Mouse (Mus musculus) adrenal gland, adult (tissue): ENCODE measurements around the gene Antxr1.
"Not testable (repeated sequence)": the region's sequence is repeated elsewhere in the genome, so short reads cannot be mapped to it uniquely, and the experiment has no call there.

Experiments used
- DNase-seq, 2 experiments: peaks; one replicate each; pipeline ENCODE4 v3.0.0; 2022 to 2023; ENCODE audit warnings: low spot score in 1 of 2; ENCODE audit not compliant: inconsistent age in 2 of 2

Gene Antxr1

GRCm38 (mm10) chr6:87104123-87104796 is 231.4 kb downstream of the Antxr1 start, which contains the start of gene D6Ertd527e:
D6Ertd527e (plus strand) TSS chr6:87104746.
- DNase-seq, result no peak

- no peak for DNase-seq
Measured at GRCm38 (mm10) chr6:87103314-87103713, 232.3 kb downstream of the Antxr1 start.

- DNase-seq, result no peak
Measured at GRCm38 (mm10) chr6:87102421-87102911, 233.2 kb downstream of the Antxr1 start.

GRCm38 (mm10) chr6:87101955-87102353 is 233.7 kb downstream of the Antxr1 start:
- DNase-seq, result no peak

- DNase-seq, result peak; percentile 82 to 95
Measured at GRCm38 (mm10) chr6:87101281-87101954, 234.2 kb downstream of the Antxr1 start.

- DNase-seq, result no peak
Measured at GRCm38 (mm10) chr6:87100297-87101020, 235.2 kb downstream of the Antxr1 start.

- DNase-seq, result no peak
Measured at GRCm38 (mm10) chr6:87099671-87100296, 235.8 kb downstream of the Antxr1 start.

- no peak for DNase-seq
Measured at GRCm38 (mm10) chr6:87099261-87099660, 236.4 kb downstream of the Antxr1 start.

- DNase-seq, result not testable (repeated sequence)
Measured at GRCm38 (mm10) chr6:87093631-87094030, 242.0 kb downstream of the Antxr1 start.

- DNase-seq, result no peak
Measured at GRCm38 (mm10) chr6:87092476-87092875, 243.1 kb downstream of the Antxr1 start.

- DNase-seq, result no peak
Measured at GRCm38 (mm10) chr6:87090877-87091276, 244.7 kb downstream of the Antxr1 start.

GRCm38 (mm10) chr6:87088356-87088755 is 247.3 kb downstream of the Antxr1 start:
- DNase-seq, result no peak

GRCm38 (mm10) chr6:87085026-87085425 is 250.6 kb downstream of the Antxr1 start:
- no peak for DNase-seq
